Mouse (Mus musculus) midbrain, embryonic 12.5 days (tissue): ENCODE measurements around the gene Olfr1018. TPM values are rescaled to one million over a fixed set of nuclear protein-coding genes. Genes with fewer than 3 reads are reported as not detected.

Experiments
- ATAC-seq: fragments of 200-750 bp; cut with Nextera tagmentation; 2 replicates; pipeline ENCODE4 v1.8.0; 2017; ENCODE audit warnings: low read depth, moderate TSS enrichment, moderate library complexity; ENCODE audit not compliant: low FRiP score
- H3K27ac ChIP-seq: fragments of 300-500 bp; sonication (generic); replicated peaks from 2 replicates; pipeline ENCODE4 v1.5.1; 2016; ENCODE audit warnings: mild to moderate bottlenecking
- H3K27me3 ChIP-seq: fragments of 300-500 bp; sonication (generic); 2 replicates; pipeline ENCODE4 v1.6.1; 2016; ENCODE audit warnings: mild to moderate bottlenecking
- H3K36me3 ChIP-seq: fragments of 300-500 bp; sonication (generic); 2 replicates; pipeline ENCODE4 v1.6.1; 2016
- H3K4me1 ChIP-seq: fragments of 300-500 bp; sonication (generic); 2 replicates; pipeline ENCODE4 v1.6.1; 2016
- H3K4me2 ChIP-seq: fragments of 300-500 bp; sonication (generic); replicated peaks from 2 replicates; pipeline ENCODE4 v1.6.1; 2016; ENCODE audit warnings: mild to moderate bottlenecking, moderate library complexity
- H3K4me3 ChIP-seq: fragments of 300-500 bp; sonication (generic); 2 replicates; pipeline ENCODE4 v1.5.1; 2016; ENCODE audit warnings: mild to moderate bottlenecking
- H3K9ac ChIP-seq: fragments of 300-500 bp; sonication (generic); replicated peaks from 2 replicates; pipeline ENCODE4 v1.6.1; 2016; ENCODE audit warnings: mild to moderate bottlenecking, moderate library complexity
- H3K9me3 ChIP-seq: fragments of 300-500 bp; sonication (generic); 2 replicates; pipeline ENCODE4 v1.6.1; 2016; ENCODE audit warnings: mild to moderate bottlenecking
- WGBS: fragments of 180-500 bp; shearing (Covaris S2); methylation state at CpG from one replicate; pipeline ENCODE4 v1.1.7; 2016; 5-methylcytosine and 5-hydroxymethylcytosine counted together
- polyA plus RNA-seq: library from polyadenylated mRNA; unstranded; fragments of >200 nt; fragmentation: Nextera tagmentation; extraction: Ambion mirVana; gene quantifications from 2 replicates; pipeline ENCODE4 v1.2.1, GENCODE M21; 2016

Olfr1018 gene
- not detected in 2 replicates for polyA plus RNA-seq

- no peaks in the 10 kb centered on the region for H3K4me1 ChIP-seq
- H3K36me3 ChIP-seq, result no peaks in the 10 kb centered on the region
- H3K9me3 ChIP-seq, result no peaks in the 10 kb centered on the region
- H3K4me3 ChIP-seq, result no peak within 1 kb of the TSS
- ATAC-seq, result no peak
- H3K27me3 ChIP-seq, result no peaks in the 10 kb centered on the region
- H3K9ac ChIP-seq, result no peak within 1 kb of the TSS
- H3K27ac ChIP-seq, result no peak within 1 kb of the TSS
- no peak within 1 kb of the TSS for H3K4me2 ChIP-seq
Observed at GRCm38 (mm10) chr2:85818179-85818578, at the start of gene Olfr1018. Gene Olfr1018, plus strand, starts transcription at chr2:85818479.

GRCm38 (mm10) chr2:85772413-85772812 is 45.9 kb upstream of the Olfr1018 start, which contains the start of gene Olfr1014:
Gene Olfr1014, plus strand, starts transcription at chr2:85772713.
- no peaks in the 10 kb centered on the region for H3K9me3 ChIP-seq
- no peak within 1 kb of the TSS for H3K9ac ChIP-seq
- H3K36me3 ChIP-seq, result no peaks in the 10 kb centered on the region
- no peaks in the 10 kb centered on the region for H3K27me3 ChIP-seq
- H3K4me1 ChIP-seq, result no peaks in the 10 kb centered on the region
- no peak for ATAC-seq
- H3K4me2 ChIP-seq, result no peak within 1 kb of the TSS
- H3K4me3 ChIP-seq, result no peak within 1 kb of the TSS
- H3K27ac ChIP-seq, result no peak within 1 kb of the TSS

GRCm38 (mm10) chr2:85781717-85782116 is 36.6 kb upstream of the Olfr1018 start, which contains the start of gene Olfr1015:
Gene Olfr1015, plus strand, starts transcription at chr2:85782017.
- Histone ChIP-seq H3K4me2 (no peak within 1 kb of the TSS), H3K36me3 (no peaks in the 10 kb centered on the region), H3K9me3 (no peaks in the 10 kb centered on the region), H3K9ac (no peak within 1 kb of the TSS), H3K27ac (no peak within 1 kb of the TSS), H3K4me1 (no peaks in the 10 kb centered on the region), H3K4me3 (no peak within 1 kb of the TSS), H3K27me3 (no peaks in the 10 kb centered on the region)
- ATAC-seq, result no peak

GRCm38 (mm10) chr2:85792331-85792730 is 25.9 kb upstream of the Olfr1018 start:
- 20% methylated on average over 2 of the region's 2 CpGs for WGBS
- no peak overlapping the region for H3K4me2 ChIP-seq
- ATAC-seq, result peak; percentile 27; the same call in 1 of the 2 replicates
- H3K36me3 ChIP-seq, result no peaks in the 10 kb centered on the region
- H3K9ac ChIP-seq, result no peak overlapping the region
- H3K4me1 ChIP-seq, result no peaks in the 10 kb centered on the region
- no peak overlapping the region for H3K4me3 ChIP-seq
- H3K9me3 ChIP-seq, result no peaks in the 10 kb centered on the region
- no peak overlapping the region for H3K27ac ChIP-seq
- H3K27me3 ChIP-seq, result no peaks in the 10 kb centered on the region

GRCm38 (mm10) chr2:85802444-85802843 is 15.8 kb upstream of the Olfr1018 start, which contains the start of gene Olfr1016:
Gene Olfr1016, minus strand, starts transcription at chr2:85802544.
- H3K4me3 ChIP-seq, result no peak within 1 kb of the TSS
- H3K9me3 ChIP-seq, result no peaks in the 10 kb centered on the region
- ATAC-seq, result no peak
- WGBS, result 97% methylated on average over 2 of the region's 2 CpGs
- no peaks in the 10 kb centered on the region for H3K36me3 ChIP-seq
- H3K9ac ChIP-seq, result no peak within 1 kb of the TSS
- no peak within 1 kb of the TSS for H3K27ac ChIP-seq
- no peak within 1 kb of the TSS for H3K4me2 ChIP-seq
- H3K4me1 ChIP-seq, result no peaks in the 10 kb centered on the region
- H3K27me3 ChIP-seq, result no peaks in the 10 kb centered on the region

GRCm38 (mm10) chr2:85804501-85804900 is 13.8 kb upstream of the Olfr1018 start:
- no peaks in the 10 kb centered on the region for H3K9me3 ChIP-seq
- H3K4me3 ChIP-seq, result no peak overlapping the region
- no peak overlapping the region for H3K4me2 ChIP-seq
- 85% methylated on average over 4 of the region's 4 CpGs for WGBS
- no peak overlapping the region for H3K9ac ChIP-seq
- no peak overlapping the region for H3K27ac ChIP-seq
- ATAC-seq, result no peak
- H3K27me3 ChIP-seq, result no peaks in the 10 kb centered on the region
- no peaks in the 10 kb centered on the region for H3K36me3 ChIP-seq
- no peaks in the 10 kb centered on the region for H3K4me1 ChIP-seq

GRCm38 (mm10) chr2:85845383-85845782 is 27.1 kb downstream of the Olfr1018 start, which contains the start of gene Olfr1019:
Gene Olfr1019, minus strand, starts transcription at chr2:85845483.
- Histone ChIP-seq H3K9me3 (no peaks in the 10 kb centered on the region), H3K4me3 (no peak within 1 kb of the TSS), H3K27ac (no peak within 1 kb of the TSS), H3K9ac (no peak within 1 kb of the TSS), H3K36me3 (no peaks in the 10 kb centered on the region), H3K27me3 (no peaks in the 10 kb centered on the region), H3K4me2 (no peak within 1 kb of the TSS), H3K4me1 (no peaks in the 10 kb centered on the region)
- ATAC-seq, result no peak

- no peaks in the 10 kb centered on the region for H3K27me3 ChIP-seq
- ATAC-seq, result no peak
- no peaks in the 10 kb centered on the region for H3K36me3 ChIP-seq
- no peaks in the 10 kb centered on the region for H3K4me1 ChIP-seq
- H3K4me2 ChIP-seq, result no peak within 1 kb of the TSS
- no peak within 1 kb of the TSS for H3K9ac ChIP-seq
- no peak within 1 kb of the TSS for H3K4me3 ChIP-seq
- no peak within 1 kb of the TSS for H3K27ac ChIP-seq
- WGBS, result 88% methylated on average over 1 of the region's 1 CpGs
- no peaks in the 10 kb centered on the region for H3K9me3 ChIP-seq
Observed at GRCm38 (mm10) chr2:85846730-85847129, 28.5 kb downstream of the Olfr1018 start, which contains the start of gene Olfr1020. Gene Olfr1020, plus strand, starts transcription at chr2:85847030.

- ATAC-seq, result no peak
- WGBS, result 58% methylated on average over 2 of the region's 2 CpGs
- no peak within 1 kb of the TSS for H3K27ac ChIP-seq
Observed at GRCm38 (mm10) chr2:85868294-85868693, 50.0 kb downstream of the Olfr1018 start, which contains the start of gene Olfr1022. Gene Olfr1022, plus strand, starts transcription at chr2:85868594.

More at GRCm38 (mm10) chr2:85868294-85868693, 50.0 kb downstream of the Olfr1018 start, which contains the start of gene Olfr1022:
- Histone ChIP-seq H3K27me3 (no peaks in the 10 kb centered on the region), H3K9me3 (no peaks in the 10 kb centered on the region), H3K36me3 (no peaks in the 10 kb centered on the region), H3K9ac (no peak within 1 kb of the TSS), H3K4me2 (no peak within 1 kb of the TSS), H3K4me3 (no peak within 1 kb of the TSS), H3K4me1 (no peaks in the 10 kb centered on the region)

Other genes starting within 250 kb of the Olfr1018 start
- gene Olfr996, start 239.3 kb upstream of the Olfr1018 start, polyA plus RNA-seq, result not detected in 2 replicates
- not detected in 2 replicates for gene Olfr998, start 229.5 kb upstream of the Olfr1018 start, polyA plus RNA-seq
- not detected in 2 replicates for gene Olfr1000, start 206.6 kb upstream of the Olfr1018 start, polyA plus RNA-seq
- gene Olfr1002, start 167.8 kb upstream of the Olfr1018 start, polyA plus RNA-seq, result not detected in 2 replicates
- gene Olfr154, start 154.0 kb upstream of the Olfr1018 start, polyA plus RNA-seq, result not detected in 2 replicates
- not detected in 2 replicates for gene Olfr1006, start 139.7 kb upstream of the Olfr1018 start, polyA plus RNA-seq
- gene Olfr1008, start 129.0 kb upstream of the Olfr1018 start, polyA plus RNA-seq, result not detected in 2 replicates
- not detected in 2 replicates for gene Olfr1009, start 103.1 kb upstream of the Olfr1018 start, polyA plus RNA-seq
- gene Olfr1012, start 55.7 kb upstream of the Olfr1018 start, polyA plus RNA-seq, result not detected in 2 replicates
- gene Olfr1013, start 51.4 kb upstream of the Olfr1018 start, polyA plus RNA-seq, result not detected in 2 replicates
- gene Olfr1014, start 45.8 kb upstream of the Olfr1018 start, polyA plus RNA-seq, result not detected in 2 replicates
- not detected in 2 replicates for gene Olfr1015, start 36.5 kb upstream of the Olfr1018 start, polyA plus RNA-seq
- gene Olfr1016, start 15.9 kb upstream of the Olfr1018 start, polyA plus RNA-seq, result not detected in 2 replicates
- gene Olfr1019, start 27.0 kb downstream of the Olfr1018 start, polyA plus RNA-seq, result not detected in 2 replicates
- not detected in 2 replicates for gene Olfr1020, start 28.6 kb downstream of the Olfr1018 start, polyA plus RNA-seq
- not detected in 2 replicates for gene Olfr1022, start 50.1 kb downstream of the Olfr1018 start, polyA plus RNA-seq
- gene Olfr1023, start 67.2 kb downstream of the Olfr1018 start, polyA plus RNA-seq, result not detected in 2 replicates
- not detected in 2 replicates for gene Olfr1024, start 86.6 kb downstream of the Olfr1018 start, polyA plus RNA-seq
- gene Olfr1025-ps1, start 96.7 kb downstream of the Olfr1018 start, polyA plus RNA-seq, result not detected in 2 replicates
- gene Olfr1026, start 103.1 kb downstream of the Olfr1018 start, polyA plus RNA-seq, result not detected in 2 replicates
- not detected in 2 replicates for gene Olfr1028, start 132.0 kb downstream of the Olfr1018 start, polyA plus RNA-seq
- gene Olfr1029, start 155.4 kb downstream of the Olfr1018 start, polyA plus RNA-seq, result not detected in 2 replicates
- gene Olfr1030, start 160.8 kb downstream of the Olfr1018 start, polyA plus RNA-seq, result not detected in 2 replicates
- gene Olfr1031, start 171.8 kb downstream of the Olfr1018 start, polyA plus RNA-seq, result not detected in 2 replicates
- gene Olfr1032, start 187.1 kb downstream of the Olfr1018 start, polyA plus RNA-seq, result not detected in 2 replicates
- gene Olfr1033, start 202.2 kb downstream of the Olfr1018 start, polyA plus RNA-seq, result not detected in 2 replicates
- gene Olfr1034, start 227.4 kb downstream of the Olfr1018 start, polyA plus RNA-seq, result 0.05 TPM in 1 of 2 replicates, not detected in the other